Mouse (Mus musculus): ENCODE results near the gene Cage1.

Cage1 gene

DNA sequence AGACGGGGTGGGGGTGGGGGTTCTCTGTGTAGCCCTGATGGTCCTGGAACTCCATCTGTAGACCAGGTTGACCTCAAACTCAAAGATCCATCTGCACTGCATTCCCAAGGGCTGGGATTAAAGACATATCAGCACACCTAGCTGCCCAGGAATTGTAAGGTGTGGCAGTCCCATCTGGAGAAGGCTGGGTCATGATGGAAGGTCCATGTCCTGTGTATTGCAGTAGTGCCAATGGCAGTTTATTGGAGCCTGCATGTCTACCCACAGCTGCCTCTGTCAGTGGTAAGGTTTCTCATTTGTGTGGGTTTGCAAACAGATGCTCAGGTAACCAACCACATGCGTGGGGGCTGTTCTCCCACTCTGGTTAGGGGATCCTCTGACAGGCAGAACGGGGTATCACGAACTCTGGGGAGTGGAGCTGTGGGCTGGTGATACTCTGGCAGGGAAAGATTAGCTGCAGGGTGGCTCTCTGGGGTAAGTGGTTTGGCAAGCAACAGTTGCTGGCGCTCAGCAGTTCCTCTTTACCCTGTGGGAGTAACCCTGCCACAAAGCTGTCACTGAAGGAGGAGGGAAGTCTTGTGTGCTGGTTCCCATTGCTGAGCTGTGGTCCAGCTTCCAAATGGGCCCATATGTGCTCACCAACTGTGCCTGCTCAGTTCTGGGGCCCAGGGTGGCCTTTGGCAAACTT is 27.0 kb downstream of the Cage1 start:
- no peak for DNase-seq

DNA sequence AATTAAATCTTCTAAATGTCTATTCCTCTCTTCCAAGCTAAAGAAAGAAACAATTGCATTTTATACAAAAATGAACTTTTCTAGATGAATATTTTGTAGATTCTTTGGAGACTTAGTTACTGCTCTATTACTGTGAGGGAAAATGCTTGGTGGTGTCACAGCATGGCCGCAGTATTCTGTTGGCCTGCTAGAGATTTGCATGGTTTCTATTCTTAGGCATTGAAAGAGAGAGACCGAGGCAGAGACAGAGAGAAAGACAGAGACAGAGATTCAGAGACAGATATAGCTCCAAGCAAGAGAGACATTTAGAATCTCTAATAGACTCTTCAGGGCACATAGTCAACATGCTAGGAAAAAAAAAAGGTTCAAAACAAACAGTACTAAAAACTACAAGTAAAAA is 28.9 kb downstream of the Cage1 start:
- DNase-seq = no peak

DNA sequence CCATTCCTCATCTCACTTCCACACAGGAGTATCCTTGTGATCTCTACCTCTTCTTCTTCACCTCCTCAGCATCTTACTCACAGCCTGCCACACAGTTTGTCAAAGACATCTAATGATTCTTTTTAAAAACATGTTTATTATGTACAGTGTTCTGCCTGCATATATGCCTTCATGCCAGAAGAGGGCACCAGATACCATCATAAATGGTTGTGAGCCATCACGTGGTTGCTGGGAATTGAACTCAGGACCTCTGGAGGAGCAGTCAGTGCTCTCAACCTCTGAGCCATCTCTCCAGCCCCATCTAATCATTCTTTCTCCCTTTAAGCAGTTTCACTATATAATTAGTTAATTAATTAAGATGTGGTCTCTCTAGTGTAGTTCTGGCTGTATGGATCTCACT is 34.4 kb downstream of the Cage1 start:
- DNase-seq = no peak

DNA sequence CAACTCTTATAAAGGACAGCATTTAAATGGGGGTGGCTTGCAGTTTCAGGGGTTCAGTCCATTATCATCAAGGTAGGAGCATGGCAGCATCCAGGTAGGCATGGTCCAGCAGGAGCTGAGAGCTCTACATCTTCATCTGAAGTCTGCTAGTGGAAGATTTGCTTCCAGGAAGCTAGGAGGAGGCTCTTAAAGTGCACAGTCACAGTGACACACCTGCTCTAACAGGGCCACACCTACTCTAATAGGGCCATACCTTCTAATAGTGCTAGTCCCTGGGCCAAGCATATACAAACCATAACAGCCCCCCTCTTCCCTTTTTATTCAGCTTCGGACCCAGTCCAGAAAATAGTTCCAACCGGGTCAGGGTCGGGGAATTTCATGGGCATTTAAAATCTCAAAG is 37.2 kb downstream of the Cage1 start:
- DNase-seq = no peak

DNA sequence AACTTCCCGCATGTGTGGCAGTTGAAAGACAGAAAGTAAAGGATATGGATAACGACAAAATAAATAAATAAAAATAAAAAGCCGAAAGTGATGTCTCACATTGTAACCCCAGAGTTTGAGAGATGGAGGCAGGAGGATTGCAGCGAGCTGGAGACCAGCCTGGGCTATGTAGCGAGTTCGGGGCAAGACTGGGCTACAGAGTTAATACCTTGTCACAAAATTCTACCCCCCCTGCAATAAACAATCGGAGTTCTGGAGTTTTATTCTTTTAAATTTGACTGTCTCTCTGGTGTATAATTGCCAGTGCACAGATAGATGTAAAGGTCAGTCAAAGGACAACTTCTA is 42.5 kb downstream of the Cage1 start:
- DNase-seq = no peak

DNA sequence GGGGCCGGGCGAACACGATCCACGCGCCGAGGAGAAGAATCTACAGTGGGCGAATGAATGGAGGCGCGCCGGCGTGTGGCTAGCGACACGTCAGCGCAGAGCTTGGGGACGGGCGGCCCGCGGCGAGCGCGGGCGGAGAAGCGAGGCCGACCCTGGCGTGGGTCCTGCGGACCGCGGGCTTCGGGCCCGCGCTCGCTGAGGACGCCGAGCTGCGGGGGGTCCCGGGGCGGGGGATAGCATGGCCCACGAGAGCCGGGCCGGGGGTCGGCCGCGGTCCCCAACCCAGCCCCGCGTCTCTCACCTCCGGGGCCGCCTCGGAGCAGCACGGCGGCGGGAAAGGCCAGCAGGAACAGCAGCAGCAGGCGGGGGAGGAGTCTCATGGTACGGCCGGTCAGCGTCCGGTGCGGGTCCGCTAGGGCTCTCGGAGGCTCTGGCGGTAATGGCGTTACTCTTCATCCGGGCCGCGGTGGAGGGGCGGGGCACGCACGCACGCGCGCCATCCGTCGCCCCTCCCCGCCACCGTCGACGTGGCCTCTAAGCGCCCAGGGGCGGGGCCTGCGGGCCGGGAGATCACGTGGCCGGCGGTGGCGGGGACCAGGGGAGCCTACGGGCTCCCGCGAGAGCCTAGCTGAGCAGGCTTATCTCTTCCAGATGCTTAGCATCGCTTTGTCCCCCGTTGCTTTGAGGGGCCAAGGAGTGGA is 43.0 kb downstream of the Cage1 start, which contains the start of gene Ssr1:
Gene Ssr1 (minus strand): TSS at position 514 of the 701 bp plus-strand sequence.
- DNase-seq = peak; percentile 97

DNA sequence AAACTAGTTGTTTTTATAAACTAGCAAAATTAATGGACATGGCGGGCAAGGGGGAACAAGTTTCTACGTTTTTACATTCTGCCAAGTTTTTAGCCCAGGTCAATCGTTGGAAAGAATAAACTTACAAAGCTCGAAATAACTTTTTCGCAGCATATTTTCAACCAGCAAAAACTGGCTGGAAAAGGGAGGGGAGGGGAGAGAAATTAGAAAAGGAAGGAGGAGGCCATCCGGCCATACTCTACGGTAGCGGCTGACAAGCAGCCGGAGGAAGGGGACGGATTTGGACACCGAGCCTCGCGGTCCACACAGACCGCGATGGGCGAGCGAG is 43.5 kb downstream of the Cage1 start:
- no peak for DNase-seq

DNA sequence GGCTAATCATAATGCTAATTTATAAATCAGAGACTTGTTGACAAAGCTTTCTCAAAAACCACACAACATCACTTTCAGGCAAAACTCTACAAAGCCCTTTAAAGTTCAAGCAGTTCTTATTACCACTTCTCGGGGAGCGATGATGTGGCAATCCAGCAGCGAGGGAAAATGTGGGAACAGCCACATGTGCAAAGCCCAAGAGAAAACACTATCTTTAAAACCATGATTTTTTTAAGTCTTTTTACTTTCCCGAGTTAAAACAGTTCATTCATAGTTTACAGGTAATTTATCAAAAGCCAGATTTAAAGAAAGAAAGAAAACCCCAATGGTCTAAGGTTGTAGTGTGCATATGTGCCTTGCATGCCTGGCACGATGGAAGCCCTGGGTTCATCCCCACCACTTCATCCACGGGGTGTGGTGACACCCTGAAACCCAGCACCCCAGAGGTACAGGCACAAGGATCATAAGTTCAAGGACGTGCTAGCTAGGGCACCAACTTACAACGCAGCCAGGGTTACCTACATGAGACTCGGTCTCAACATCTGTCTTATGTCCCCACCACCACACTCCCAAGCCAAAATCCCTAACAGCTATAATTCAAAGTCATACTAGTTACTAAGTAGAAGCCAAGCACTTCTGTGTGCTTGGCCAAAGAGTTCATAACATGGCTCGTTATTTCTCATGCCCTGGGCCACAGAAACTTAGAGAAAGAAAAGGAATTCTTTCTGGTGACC is 44.1 kb downstream of the Cage1 start:
- DNase-seq = peak; percentile 14

DNA sequence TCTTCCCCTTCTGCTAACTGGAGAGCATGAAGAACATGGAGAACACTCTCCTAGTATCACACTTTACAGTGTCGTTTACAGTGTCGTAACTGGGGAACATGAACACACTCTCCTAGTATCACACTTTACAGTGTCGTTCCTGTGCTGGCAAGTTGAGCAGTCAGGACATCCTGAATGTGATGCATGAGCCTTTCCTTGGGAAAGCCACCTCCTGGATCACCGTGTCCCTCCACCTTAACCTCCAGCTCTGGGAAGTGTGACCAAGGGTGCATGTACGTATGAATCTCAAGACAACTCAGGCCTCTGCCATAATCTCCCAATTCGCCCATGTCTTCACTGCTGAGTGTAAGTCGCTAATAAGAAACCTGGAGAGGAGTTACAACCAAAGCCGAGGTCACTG is 47.2 kb downstream of the Cage1 start:
- no peak for DNase-seq

DNA sequence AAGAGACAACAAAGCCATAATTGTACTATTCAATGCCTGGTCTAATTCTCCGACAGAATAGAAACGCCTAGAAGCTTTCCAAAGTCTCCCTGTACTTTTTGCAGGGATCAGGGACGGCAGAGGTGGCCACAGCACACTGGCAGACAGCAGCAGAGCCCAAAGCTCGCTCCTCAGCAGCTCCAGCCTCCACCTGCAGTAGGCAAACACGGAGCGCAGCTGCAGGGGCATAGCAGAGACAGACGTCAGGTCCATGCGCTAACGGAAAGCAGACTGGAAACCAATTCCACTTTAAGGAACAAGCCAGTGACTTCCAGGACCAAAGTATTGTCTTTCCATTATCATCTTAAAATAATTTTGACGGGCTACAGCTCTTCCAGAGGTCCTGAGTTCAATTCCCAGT is 50.7 kb downstream of the Cage1 start:
- DNase-seq = no peak

DNA sequence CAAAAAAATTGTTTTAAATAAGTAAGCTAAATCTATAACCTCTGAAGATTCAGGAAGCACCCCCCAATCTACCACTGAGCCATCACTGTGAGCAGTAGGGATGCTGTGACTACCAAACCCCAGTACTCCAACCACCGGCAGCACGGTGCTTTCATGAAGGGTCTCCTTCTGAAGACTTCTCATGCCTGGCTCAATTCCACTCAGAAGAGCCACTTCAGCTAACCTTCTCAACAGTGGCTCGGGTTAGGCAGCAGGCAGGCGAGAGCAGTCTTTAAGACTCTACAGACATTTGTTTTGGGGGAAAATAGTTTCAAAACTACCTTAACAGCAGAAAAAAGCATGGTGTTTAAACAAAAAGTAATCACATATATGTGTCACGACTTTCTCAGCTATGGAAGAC is 55.8 kb downstream of the Cage1 start:
- DNase-seq = peak; percentile 41

DNA sequence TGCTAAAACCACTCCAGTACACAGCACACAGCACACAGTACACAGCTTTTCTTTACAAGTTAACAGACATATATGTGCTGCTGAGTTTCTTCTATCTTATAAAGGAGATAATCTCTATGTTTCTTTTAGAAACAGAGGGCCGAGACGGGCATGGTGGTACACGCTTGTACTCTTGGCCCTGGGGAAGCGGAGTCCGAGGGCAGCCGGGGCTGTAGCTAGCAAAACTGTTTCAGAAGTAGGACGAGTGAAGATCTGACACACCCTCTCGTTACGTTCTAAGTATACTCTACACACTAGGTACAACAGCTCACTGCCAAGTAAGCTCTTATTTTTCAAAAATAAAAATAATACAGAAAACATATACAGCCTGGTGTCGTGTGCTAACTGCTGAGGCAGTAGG is 56.5 kb downstream of the Cage1 start:
- no peak for DNase-seq

DNA sequence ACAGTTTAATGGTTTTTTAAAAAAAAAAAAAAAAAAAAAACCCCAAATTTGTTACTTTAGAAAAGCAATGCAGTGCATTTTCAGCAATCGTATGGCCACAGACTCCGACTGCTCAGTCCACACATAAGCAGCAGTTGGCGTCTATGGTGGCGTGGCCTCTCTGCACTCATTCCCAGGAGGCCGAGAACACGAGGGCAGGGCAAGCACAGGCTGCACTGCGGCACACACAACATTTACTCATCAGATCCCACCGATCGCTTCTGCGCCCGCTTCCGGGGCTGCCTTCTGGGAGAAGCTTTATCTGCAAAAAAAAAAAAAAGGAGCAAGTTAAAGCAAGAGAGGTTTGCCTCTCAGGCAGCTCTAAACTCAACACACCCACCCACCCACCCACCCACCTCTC is 57.4 kb downstream of the Cage1 start:
- DNase-seq = no peak

DNA sequence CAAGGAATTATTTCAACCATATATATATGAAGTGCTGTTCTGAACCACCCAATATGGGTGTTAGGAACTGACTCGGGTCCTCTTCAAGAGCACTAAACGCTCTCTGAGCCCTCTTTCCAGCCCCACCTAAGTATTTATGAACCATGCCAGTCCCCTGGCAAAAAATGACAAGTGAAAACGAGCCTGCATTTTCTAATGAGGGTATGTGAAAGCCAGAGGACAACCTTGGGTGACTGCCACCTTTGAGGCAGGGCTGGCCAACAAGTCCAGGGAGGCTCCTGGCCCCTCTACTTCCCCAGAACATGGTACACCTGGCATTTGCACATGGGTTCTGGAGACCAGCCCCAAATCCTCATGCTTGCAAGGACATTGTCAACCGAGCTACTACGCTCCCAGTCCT is 62.1 kb downstream of the Cage1 start:
- no peak for DNase-seq

DNA sequence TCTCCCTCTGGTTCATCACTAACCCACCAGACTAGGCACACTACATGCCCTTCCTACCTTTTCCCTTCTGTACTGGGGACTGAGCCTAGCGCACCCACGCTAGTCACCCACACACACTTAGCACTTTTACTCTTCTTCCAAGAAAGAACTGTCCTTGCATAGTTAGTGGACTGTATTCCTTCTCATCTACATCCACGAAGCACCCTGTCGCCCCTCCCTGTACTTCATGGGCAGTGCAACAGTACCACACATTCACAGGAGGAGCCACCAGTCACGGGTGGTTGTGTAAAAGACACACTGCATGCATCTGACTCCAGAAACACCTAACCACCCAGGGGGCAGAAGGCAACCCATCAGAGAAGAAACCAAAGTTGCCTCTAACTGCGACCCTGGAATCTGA is 62.8 kb downstream of the Cage1 start:
- DNase-seq = no peak

DNA sequence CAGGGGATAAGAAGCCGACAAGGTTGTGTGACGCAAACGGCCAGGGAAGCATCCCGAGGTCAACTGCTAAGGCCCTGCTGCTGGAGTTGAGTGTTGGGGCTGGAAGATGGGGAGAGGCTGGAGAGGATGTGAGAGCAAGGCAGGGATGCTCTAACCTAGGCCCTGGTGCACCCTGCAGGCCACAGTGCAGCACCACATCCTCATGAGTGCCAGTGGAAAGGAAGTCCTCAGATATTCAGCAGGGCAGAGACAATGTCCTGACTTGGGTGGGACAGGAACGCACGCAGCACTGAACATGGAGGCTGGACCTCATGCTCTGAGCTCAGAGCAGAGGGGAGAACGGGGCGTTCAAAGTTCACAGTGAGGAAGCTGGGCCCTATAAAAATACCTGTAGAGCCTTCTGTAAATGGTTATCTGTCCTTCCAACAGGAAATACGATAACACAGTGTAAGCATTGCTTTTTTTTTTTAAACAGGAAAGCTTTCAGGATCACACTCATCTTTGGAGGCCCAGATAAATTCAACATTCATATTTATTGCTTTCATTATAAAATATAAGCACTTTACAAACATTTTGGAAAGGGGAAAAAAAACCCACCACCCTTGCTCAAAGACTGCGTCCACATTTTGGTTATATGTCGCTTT is 65.9 kb downstream of the Cage1 start:
- DNase-seq = peak; percentile 62

DNA sequence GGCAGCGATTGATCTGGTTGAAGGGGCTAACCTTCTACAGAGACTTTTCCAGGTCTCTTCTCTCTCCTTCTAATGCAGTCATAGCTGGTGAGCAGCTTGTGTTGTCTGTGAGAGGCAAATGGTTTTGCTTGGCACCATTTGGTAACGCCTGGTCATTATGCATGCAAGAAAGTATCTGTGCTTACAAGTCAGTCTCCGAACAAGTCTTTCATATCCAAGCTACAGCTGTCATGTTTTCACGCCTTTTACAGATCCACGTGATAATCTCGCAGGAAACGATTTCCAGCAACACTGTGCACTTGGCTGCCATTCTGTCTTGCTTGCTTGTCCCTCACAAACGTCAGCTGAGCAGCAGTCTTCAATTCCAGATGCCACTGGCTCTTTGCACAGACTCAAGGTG is 66.9 kb downstream of the Cage1 start:
- no peak for DNase-seq

DNA sequence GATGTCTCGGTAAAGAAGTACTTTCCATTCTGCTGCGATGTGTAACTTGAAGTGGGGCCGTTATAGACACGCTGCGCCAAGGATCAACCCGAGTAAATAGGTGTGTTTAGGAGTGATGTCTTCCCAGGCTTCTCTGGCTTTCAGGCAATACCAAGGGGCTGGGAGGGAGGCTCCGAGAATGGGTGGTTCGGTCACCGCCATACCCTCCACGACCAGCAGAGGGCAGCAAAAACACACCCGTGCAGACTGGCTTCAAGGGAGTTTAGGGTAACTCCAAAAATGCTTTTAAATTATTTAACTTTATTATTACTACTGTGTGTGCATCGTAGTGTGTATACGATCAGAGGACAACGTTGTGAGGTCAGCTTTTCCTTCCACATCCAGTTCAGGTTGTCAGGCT is 67.5 kb downstream of the Cage1 start:
- peak; percentile 94 for DNase-seq

DNA sequence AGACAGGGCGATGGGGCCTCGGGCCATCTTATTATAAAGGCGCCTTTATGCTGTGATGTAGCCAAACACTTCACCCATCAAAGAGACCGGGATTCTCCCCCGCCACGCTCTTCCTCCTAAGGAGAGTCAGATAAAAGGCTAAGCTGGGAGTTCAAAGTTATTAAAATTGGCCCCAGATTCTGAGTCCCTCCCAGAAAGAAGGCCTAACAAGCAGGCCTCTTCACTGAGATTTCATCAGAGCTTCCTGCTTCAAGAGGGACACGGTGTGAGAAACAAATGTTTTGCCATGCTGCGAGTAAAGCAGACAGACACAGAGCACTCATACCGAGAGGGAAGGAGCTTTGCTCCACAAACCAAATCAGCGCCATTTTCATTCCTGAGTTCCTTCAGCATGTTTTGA is 69.3 kb downstream of the Cage1 start:
- DNase-seq = peak; percentile 38

DNA sequence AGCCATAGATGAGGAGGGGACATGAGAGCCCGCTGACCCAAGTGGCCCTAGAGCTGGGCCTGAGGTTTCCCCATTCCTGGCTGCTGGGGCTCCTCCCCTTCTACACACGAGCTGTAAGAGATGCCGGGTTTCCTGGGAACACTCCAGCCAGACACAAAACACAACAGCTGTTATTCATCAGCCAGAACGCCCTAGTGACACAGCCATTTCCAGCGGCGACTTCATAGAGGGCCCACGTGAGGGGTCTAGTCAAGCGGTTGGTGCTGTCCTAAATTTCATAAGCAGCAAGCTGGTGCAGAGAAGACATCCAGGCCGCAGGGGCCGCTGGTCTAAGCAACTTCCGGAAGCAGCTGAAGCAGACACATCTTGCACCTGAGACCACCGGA is 69.8 kb downstream of the Cage1 start:
- peak; percentile 89 for DNase-seq

DNA sequence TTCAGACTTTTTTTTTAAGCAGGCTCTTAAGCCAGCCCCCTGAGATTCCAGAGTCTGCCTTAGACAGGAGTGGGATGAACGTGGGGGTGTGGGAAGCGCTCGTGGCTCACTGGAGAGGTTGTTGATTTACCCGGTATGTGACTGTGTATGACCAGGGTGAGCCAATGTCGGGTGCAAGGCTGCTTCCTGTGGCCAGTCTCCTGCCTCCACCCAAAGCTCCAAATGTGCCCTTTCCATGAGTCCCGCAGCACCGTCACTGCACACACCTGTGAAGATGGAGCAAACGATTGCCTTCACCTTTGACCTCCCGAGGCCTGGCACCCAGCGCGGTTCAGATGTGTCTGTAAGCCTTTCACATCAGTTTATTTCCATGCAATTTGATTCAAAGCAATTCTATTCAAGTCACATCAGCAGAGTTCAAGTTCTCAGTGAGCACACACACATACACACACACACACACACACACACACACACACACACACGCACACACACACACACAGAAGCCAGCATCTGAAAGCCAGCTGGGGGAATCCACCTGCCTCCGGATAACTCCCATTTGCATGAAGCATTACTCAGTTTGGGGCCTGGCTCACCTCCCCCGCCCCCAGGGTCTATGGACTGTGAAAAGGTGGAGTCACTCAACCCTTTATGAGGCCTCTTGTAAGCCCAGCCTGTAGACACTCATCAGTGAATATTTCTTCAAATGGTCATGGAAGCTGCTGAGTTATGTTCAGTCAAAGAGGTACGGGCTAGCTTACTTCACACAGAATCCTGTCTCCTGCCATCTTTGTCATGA is 70.4 kb downstream of the Cage1 start:
- DNase-seq = peak; percentile 42

DNA sequence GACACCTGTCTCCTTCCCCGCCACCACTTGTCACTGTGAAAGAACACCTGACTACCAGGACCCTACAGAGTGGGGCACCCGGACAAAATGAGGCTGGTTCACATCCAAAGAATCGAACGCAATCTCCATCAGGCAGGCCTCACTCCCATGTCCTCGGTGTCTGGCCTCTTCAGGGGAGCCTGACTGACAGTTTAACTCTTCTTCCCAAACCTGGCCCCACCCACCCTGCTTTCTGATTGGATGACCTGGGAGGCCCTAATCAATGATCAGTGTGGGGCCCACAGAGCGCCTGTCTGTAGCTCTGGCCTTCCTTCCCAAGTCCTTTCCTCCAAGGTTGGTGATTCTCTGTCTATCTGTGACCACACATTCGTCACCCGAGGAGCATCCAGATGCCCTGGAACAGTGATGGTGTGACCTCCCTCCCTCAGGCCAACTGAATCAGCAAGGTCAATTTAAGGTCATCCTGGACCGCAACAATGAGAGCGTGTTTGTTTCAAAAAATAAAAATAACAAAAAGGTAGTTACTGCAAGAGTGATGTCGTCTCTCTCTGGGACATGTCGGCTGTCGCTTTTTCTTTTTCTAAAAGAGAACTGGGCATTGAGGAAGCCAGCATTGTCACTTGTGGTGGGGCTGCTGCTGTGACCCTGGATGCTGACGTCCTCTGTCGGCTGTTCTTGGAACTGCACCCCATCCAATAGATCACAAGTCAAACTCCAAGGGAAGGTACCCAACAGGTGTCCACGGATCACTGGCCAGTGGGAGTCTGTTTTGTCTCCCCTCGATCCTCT is 71.5 kb downstream of the Cage1 start:
- DNase-seq = no peak
